Mouse (Mus musculus): Measurements from ENCODE around the gene Fam117b. TPM values are rescaled to one million over a fixed set of nuclear protein-coding genes. Genes with fewer than 3 reads are reported as not detected.

Gene Fam117b
- total RNA-seq (2021): 1 to 10 TPM; 4.3 to 9.6 TPM
- long read RNA-seq, experiment 1, full-length matches to known transcripts: 4 of 8 reads
- long read RNA-seq, experiment 1, partial matches to known transcripts: 2 of 8 reads
- long read RNA-seq, experiment 1, other reads (novel, unspliced or antisense): 2 of 8 reads
- long read RNA-seq, experiment 2, full-length matches to known transcripts: 4 of 4 reads
- long read RNA-seq, experiment 2, partial matches to known transcripts: 0 of 4 reads
- long read RNA-seq, experiment 2, other reads (novel, unspliced or antisense): 0 of 4 reads

DNA sequence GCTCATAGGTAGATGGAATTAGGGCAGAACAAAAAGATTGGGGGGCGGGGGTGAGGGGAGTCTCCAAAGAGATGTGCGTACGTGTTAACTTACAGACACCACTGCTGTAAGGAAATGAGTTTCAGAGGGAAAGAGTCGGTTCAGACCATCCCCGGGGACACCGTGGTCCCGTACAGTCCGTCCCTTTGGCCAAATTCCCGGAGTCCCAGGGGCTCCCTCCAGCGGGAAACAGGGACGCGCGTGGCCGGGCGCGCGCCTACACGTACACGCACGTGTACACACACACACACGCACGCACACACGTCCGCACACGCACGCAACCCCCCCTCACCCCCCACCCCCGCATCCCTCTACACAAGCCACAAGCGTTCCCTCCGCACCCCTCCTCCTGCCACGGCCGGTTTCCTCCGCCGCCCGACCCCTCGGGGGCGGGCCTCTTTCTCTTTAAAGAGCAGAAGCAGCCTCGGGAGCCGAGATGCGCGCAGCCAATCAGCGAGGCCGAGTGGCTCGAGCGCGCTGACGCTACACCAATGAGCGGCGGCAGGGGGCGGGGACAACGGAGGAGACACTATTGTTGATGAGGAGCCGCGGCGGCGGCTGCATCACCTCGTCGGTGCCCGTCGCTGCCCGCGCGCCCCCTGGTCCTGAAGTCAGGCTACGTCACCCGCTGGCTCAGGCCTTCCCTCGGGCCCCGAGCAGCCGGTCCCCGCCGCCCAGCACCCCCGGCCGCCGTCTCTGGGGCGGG is at the start of gene Fam117b:
Fam117b (plus strand) TSS at position 594 of the 745 bp plus-strand sequence.
- DNase-seq (ENCODE audit: low spot score): peak; percentile 98

- no peak for DNase-seq (ENCODE audit: low spot score)
These were observed 44.8 kb upstream of the Fam117b start for GRCm38 (mm10) chr1:59868041-59868440.

GRCm38 (mm10) chr1:59874023-59874422 is 38.8 kb upstream of the Fam117b start:
- DNase-seq (ENCODE audit: low spot score): no peak

GRCm38 (mm10) chr1:59878098-59878497 is 34.7 kb upstream of the Fam117b start:
- DNase-seq (ENCODE audit: low spot score): no peak

- peak; percentile 78 for DNase-seq (ENCODE audit: low spot score)
These were observed 29.3 kb upstream of the Fam117b start for GRCm38 (mm10) chr1:59883349-59884134.

DNA sequence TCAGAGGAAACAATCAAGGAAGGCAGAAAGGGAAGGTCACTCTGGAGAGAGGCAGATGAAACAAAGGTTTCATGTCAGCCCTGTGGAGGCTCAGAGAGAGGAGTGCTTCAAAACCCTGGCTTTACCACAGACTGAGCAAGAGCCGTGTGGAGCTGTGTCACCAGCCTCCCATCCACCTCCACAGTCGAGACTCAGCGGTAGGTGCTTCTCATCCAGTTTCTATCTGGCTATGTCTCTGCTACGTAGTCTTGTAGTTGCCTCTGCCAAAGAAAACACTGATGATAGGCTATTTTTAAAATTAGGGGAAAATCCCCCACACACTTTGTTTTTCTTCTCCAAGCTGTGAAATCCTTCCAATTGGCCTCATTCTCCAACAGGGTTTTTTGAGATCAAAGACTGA is 25.9 kb upstream of the Fam117b start:
- DNase-seq (ENCODE audit: low spot score): no peak

DNA sequence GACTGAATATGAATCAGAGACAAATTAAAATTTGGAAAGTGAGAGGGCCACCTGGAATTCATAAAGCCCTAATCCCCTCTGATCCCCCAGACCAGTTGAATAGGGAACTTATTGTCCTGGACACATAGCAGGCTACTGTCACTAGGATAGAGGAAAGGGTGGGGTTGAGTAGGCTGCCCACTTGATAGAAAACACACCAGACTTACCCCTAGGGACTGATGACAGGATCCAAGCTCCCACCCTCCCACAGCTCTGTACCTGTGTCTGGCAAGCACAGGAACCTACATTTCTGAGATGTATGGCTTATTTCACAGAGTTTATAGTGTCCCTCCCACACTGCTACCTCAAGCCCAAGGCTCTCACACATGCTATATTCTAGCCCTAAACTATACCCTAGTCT is 24.8 kb upstream of the Fam117b start:
- DNase-seq (ENCODE audit: low spot score): no peak

- DNase-seq (ENCODE audit: low spot score): no peak
These were observed 21.6 kb upstream of the Fam117b start for GRCm38 (mm10) chr1:59891185-59891584.

GRCm38 (mm10) chr1:59892777-59893176 is 20.0 kb upstream of the Fam117b start:
- no peak for DNase-seq (ENCODE audit: low spot score)

- DNase-seq (ENCODE audit: low spot score): no peak
These were observed 18.8 kb upstream of the Fam117b start for GRCm38 (mm10) chr1:59894025-59894424.

GRCm38 (mm10) chr1:59895456-59895855 is 17.4 kb upstream of the Fam117b start:
- DNase-seq (ENCODE audit: low spot score): peak; percentile 47

DNA sequence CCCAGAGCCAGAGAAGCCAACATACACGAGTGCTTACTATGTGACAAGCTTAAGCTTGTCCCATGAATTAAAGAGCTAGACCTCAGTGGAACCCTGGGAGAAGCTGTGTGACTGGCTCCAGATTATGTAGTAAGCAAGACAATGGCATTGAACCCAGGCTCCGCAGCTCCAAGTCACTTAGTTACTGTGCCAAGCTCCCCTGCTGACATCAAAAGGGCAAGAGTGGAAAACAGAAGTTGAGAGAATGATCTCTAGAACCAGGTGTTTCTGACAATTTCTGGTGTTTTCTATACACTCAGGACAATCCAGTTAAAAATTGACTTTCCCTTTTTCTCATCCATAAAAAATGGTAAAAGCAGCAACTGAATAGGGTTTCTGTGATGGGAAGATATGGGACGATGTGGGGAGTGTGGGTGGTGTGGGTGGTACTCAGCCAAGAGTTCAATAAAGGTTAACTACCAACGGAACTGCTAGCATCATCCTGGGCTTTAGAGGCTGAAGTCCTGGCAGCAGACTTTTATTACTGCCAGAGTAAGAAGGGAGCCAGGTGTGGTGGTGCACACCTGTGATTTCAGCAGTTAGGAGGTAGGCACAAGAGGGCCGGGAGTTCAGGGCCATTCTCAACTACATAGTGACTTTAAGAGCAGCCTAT is 15.5 kb upstream of the Fam117b start:
- DNase-seq (ENCODE audit: low spot score): no peak

- no peak for DNase-seq (ENCODE audit: low spot score)
These were observed 13.1 kb upstream of the Fam117b start for GRCm38 (mm10) chr1:59899679-59900078.

GRCm38 (mm10) chr1:59901082-59901876 is 11.5 kb upstream of the Fam117b start:
- no peak for DNase-seq (ENCODE audit: low spot score)

DNA sequence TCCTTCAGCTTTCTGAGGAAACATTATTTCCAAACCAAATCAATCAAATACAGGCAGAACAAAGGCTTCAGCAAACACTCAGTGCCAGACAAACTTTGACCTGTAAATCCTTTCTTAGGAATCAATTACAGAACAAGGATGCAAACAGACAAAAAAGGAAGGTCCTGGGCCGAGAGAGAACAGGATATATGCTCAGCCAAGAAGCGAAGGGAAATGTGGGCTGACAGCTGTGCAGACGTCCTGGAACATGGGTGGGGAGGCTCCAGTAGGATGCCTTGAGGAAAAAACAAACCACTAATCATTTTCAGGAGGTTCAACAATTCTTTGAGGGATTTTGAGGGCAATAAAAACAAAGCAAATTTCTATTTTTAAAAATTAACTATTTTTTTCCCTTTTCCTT is 10.2 kb upstream of the Fam117b start:
- peak; percentile 12 for DNase-seq (ENCODE audit: low spot score)

DNA sequence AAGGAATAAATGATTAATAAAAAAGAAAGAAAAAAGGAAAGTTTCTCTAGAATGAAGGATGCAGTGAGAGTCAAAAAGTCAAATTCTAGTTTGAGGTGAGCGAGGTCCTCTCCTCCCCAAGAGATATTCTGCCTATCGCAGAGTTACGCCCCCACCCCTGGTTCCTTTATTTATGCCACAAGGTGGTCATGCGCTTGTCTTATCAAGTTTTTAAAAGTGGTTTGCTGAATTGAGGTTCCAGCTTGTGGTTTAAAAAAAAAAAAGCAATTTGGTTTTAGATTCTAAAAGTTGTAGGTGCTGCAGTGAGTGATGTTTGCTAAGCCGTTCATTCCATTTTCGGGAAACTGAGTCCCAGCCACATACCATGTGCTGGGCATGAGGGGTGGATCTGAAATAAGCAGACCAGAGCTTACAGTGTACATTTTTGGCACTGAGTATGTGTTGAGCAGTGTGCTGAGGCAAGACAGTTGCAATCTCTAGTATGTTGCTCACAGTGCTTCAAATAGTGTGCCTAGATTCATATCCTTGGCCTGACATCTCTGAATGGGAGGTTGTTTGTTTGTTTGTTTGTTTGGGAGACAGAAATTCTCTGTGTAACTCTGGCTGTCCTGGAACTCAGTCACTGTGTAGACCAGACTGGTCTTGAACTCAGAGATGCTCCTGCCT is 8.0 kb upstream of the Fam117b start:
- DNase-seq (ENCODE audit: low spot score): no peak

- no peak for DNase-seq (ENCODE audit: low spot score)
These were observed 6.9 kb upstream of the Fam117b start for GRCm38 (mm10) chr1:59905916-59906315.

DNA sequence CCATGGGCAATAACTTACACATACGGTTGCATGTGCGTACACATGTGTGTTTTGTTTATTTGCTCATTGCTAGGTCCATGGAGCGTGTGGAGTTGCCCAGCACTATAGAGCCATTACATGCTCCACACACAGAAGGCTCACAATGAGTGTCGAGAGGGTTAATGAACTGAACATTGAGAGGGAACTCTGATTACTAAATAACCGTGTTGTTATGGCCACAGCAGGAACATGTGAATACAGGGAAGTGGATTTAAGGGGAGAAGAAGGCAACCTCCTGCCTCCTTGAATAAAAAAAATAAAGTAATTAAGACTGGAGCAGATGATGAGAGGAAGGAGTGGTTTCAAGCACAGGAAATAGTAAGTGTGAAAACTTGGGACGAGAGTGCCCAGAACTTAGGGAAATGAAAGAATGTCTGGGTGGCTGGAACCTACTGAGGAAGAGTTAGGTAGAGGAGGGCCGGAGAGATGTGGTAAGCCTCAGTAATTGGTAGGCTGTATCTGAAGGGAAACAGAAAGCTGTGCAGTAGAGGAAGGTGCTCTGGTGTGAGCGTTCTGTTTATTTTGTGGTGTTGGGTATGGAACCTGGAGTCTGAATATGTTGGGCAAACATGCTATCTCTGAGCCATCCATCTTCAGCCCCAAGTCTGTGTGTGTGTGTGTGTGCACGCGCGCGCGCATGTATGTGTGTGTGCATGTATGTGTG is 5.8 kb upstream of the Fam117b start:
- DNase-seq (ENCODE audit: low spot score): no peak

DNA sequence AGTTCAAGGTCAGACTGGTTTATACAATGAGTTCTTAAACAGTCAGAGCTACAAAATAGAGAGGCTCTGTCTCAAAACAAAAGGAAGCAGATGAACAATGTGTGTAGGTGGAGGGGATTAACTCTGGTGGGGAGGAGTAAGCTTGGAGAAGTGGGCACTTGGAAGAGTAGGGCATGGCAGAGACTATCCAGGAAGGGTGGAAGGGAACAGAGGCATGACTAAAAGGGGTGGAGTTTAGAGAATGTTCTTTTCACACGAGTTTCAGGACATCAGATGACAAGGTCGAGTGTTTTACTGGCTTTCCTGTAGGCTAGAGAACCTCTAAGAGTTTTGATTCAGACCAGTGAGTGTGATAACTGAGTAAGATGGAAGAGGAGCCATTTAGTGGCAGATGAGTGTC is 5.1 kb upstream of the Fam117b start:
- DNase-seq (ENCODE audit: low spot score): no peak

- no peak for DNase-seq (ENCODE audit: low spot score)
These were observed 1.9 kb upstream of the Fam117b start for GRCm38 (mm10) chr1:59910941-59911340.
